Mouse (Mus musculus) heart, embryonic 13.5 days (tissue): ENCODE results near the gene Akap1. TPM values are rescaled to one million over a fixed set of nuclear protein-coding genes. Genes with fewer than 3 reads are reported as not detected.

Experiments
- polyA plus RNA-seq: library from polyadenylated mRNA; unstranded; fragments of >200 nt; fragmentation: Nextera tagmentation; extraction: Ambion mirVana; gene quantifications from 2 replicates; pipeline ENCODE4 v1.2.1, GENCODE M21; 2015

The Akap1 gene
- polyA plus RNA-seq, 1 experiment from 2014 or later, result 31.4 TPM

Other genes starting within 250 kb of the Akap1 start
- 16.2 and 18.8 TPM in 2 replicates for gene Msi2, start 146.1 kb downstream of the Akap1 start, polyA plus RNA-seq
- gene Scpep1, start 90.9 kb upstream of the Akap1 start, polyA plus RNA-seq, result 44.6 and 49.1 TPM in 2 replicates
- not detected in 2 replicates for gene Elobl, start 102.3 kb upstream of the Akap1 start, polyA plus RNA-seq
- gene Coil, start 105.7 kb upstream of the Akap1 start, polyA plus RNA-seq, result 9.9 and 10.1 TPM in 2 replicates
- gene Trim25, start 134.8 kb upstream of the Akap1 start, polyA plus RNA-seq, result 14.1 and 14.8 TPM in 2 replicates
- gene Dgke, start 202.3 kb upstream of the Akap1 start, polyA plus RNA-seq, result 4.8 and 5.5 TPM in 2 replicates
- gene Gm525, start 209.3 kb upstream of the Akap1 start, polyA plus RNA-seq, result not detected in 2 replicates